Mouse (Mus musculus): ENCODE measurements around the gene Rnf216.

The Rnf216 gene

GRCm38 (mm10) chr5:143000654-143001500 lies 111.9 kb downstream of the Rnf216 start:
- peak; percentile 6 to 25 for DNase-seq (ENCODE audit: low spot score in 2 of 2)

GRCm38 (mm10) chr5:143000091-143000490 lies 112.7 kb downstream of the Rnf216 start:
- DNase-seq (ENCODE audit: low spot score in 2 of 2), result no peak

- no peak for DNase-seq (ENCODE audit: low spot score in 2 of 2)
These were observed 114.6 kb downstream of the Rnf216 start for GRCm38 (mm10) chr5:142998171-142998570.

GRCm38 (mm10) chr5:142997526-142997925 lies 115.3 kb downstream of the Rnf216 start:
- DNase-seq (ENCODE audit: low spot score in 2 of 2), result no peak

GRCm38 (mm10) chr5:142994746-142995145 lies 118.0 kb downstream of the Rnf216 start:
- no peak for DNase-seq (ENCODE audit: low spot score in 2 of 2)

GRCm38 (mm10) chr5:142989167-142989566 lies 123.6 kb downstream of the Rnf216 start:
- DNase-seq (ENCODE audit: low spot score in 2 of 2), result no peak

- no peak for DNase-seq (ENCODE audit: low spot score in 2 of 2)
These were observed 124.3 kb downstream of the Rnf216 start for GRCm38 (mm10) chr5:142988520-142988919.

GRCm38 (mm10) chr5:142984271-142984670 lies 128.5 kb downstream of the Rnf216 start:
- no peak for DNase-seq (ENCODE audit: low spot score in 2 of 2)

GRCm38 (mm10) chr5:142983174-142983573 lies 129.6 kb downstream of the Rnf216 start:
- DNase-seq (ENCODE audit: low spot score in 2 of 2), result no peak

GRCm38 (mm10) chr5:142982046-142982801 lies 130.6 kb downstream of the Rnf216 start:
- DNase-seq (ENCODE audit: low spot score in 2 of 2), result no peak

GRCm38 (mm10) chr5:142976516-142976915 lies 136.3 kb downstream of the Rnf216 start:
- no peak for DNase-seq (ENCODE audit: low spot score in 2 of 2)

GRCm38 (mm10) chr5:142974598-142975121 lies 138.1 kb downstream of the Rnf216 start:
- peak; percentile 43 to 47 for DNase-seq (ENCODE audit: low spot score in 2 of 2)

- DNase-seq (ENCODE audit: low spot score in 2 of 2), result no peak
These were observed 138.8 kb downstream of the Rnf216 start for GRCm38 (mm10) chr5:142973971-142974370.

- no peak for DNase-seq (ENCODE audit: low spot score in 2 of 2)
These were observed 144.4 kb downstream of the Rnf216 start for GRCm38 (mm10) chr5:142968411-142968810.

GRCm38 (mm10) chr5:142964650-142965049 lies 148.1 kb downstream of the Rnf216 start:
- no peak for DNase-seq (ENCODE audit: low spot score in 2 of 2)

- DNase-seq (ENCODE audit: low spot score in 2 of 2), result no peak
These were observed 148.9 kb downstream of the Rnf216 start for GRCm38 (mm10) chr5:142963705-142964494.

- DNase-seq (ENCODE audit: low spot score in 2 of 2), result no peak
These were observed 149.6 kb downstream of the Rnf216 start for GRCm38 (mm10) chr5:142963003-142963704.

GRCm38 (mm10) chr5:142962444-142962961 lies 150.3 kb downstream of the Rnf216 start:
- DNase-seq (ENCODE audit: low spot score in 2 of 2), result no peak

- no peak for DNase-seq (ENCODE audit: low spot score in 2 of 2)
These were observed 150.8 kb downstream of the Rnf216 start for GRCm38 (mm10) chr5:142961881-142962443.

GRCm38 (mm10) chr5:142961398-142961880 lies 151.4 kb downstream of the Rnf216 start:
- DNase-seq (ENCODE audit: low spot score in 2 of 2), result no peak
